Mouse (Mus musculus): ENCODE measurements around the gene Plin5.
"Not testable (repeated sequence)": the region's sequence is repeated elsewhere in the genome, so short reads cannot be mapped to it uniquely, and the experiment has no call there.

Plin5 gene

DNA sequence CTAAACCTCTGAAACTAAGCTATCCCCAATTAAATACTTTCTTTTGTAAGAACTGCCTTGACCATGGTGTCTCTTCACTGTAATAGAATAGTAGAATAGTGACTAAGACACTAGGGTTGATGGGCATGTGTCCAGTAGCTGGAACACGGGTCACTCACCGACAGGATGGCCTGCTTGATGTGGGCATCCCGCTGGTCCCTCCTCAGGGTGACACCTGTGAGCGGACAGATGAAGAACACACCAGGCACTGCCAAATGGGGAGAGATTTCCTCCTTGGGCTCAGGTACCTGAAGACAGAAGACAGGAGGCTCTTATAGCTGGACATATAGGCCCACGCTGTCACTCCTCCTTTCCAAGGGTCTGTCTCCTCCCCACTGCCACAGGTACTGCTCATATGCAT, 45.2 kb downstream of the Plin5 start:
- no peak for DNase-seq (ENCODE audit: low read depth, low spot score)

DNA sequence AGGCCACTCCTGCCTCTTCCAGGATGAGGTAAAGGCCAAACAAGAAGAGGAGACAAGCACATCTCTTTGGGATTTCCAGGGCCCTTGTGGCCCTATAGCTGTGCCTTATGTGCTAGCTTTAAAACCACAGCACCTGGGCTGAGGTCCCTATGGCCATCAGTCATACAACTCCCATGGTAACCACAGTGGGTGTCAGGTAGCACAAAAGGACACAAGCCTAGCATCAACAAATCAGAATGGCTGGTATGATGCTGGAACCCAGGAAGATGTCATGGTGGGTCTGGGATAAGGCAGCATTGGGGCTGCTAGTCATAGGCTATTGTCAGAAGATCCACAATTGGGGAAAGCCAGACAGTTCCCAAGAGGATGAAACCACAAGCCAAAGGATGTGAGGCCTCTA, 46.3 kb downstream of the Plin5 start:
- no peak for DNase-seq (ENCODE audit: low read depth, low spot score)

GRCm38 (mm10) chr17:56069066-56069465, 48.3 kb downstream of the Plin5 start:
- no peak for DNase-seq (ENCODE audit: low read depth, low spot score)

DNA sequence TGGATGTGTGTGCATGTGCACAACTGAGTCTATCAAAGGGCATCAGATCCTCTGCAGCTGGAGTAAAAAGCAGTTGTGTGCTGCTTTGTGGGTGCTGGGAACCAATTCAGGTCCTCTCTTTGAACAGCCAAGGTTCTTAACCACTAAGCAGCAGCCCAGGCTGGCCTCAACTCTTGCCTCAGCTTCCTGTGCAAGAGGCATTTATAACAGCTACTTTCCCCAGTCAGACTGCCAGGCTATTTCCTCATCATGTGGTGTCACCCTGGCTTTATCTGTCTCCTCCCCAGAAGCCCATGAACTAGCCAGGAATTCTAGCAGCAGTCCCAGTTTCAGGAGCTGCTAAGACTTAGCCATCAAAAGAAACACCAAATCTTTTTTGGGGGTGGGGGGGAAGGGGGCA, 50.9 kb downstream of the Plin5 start:
- no peak for DNase-seq (ENCODE audit: low read depth, low spot score)

DNA sequence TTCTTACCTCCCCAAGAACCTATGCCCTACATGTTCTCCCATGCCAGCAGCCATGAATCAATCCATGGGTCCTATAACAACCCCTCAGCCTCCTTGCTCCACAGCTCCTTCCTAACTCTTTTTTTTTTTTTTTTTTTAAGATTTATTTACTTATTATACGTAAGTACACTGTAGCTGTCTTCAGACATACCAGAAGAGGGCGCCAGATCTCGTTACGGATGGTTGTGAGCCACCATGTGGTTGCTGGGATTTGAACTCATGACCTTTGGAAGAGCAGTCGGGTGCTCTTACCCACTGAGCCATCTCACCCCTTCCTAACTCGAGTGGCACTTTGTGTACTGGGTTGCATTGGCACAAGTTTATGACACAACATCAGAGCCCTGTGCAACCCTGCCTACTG, 51.7 kb downstream of the Plin5 start:
- not testable (repeated sequence) for DNase-seq (ENCODE audit: low read depth, low spot score)

DNA sequence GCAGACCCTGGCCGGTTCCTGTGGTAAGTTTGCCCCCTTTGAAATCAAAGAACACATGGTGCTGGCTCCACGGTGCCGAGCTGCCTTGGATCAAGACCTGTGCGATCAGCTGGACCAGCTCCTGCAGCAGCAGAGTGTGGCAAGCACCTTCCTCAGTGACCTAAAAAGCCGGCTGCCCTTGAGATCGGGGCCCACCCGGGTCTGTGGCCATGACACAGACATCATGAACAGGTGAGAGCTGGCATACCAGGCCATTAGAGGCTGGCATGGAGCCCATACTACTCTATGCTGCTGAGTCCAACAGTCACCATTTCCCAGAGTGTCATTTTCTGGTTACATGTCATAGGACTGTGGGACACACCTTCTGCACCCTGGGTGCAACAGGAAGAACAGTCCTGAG, 55.3 kb downstream of the Plin5 start:
- no peak for DNase-seq (ENCODE audit: low read depth, low spot score)
